Mouse (Mus musculus) forebrain, embryonic 14.5 days (tissue): ENCODE results near the gene Opn4. TPM values are rescaled to one million over a fixed set of nuclear protein-coding genes. Genes with fewer than 3 reads are reported as not detected.
A peak's percentile ranks its signal among the peaks of the same experiment; 100 is the strongest.

ENCODE experiments used
- ATAC-seq: fragments of 200-750 bp; cut with Nextera tagmentation; 2 replicates; pipeline ENCODE4 v1.8.0; 2017; ENCODE audit warnings: mild to moderate bottlenecking, moderate library complexity
- DNase-seq: peaks from one replicate; pipeline ENCODE4 v3.0.0-alpha.2; 2015; ENCODE audit warnings: low spot score
- H3K27ac ChIP-seq: fragments of 300-500 bp; sonication (generic); 2 replicates; pipeline ENCODE4 v1.5.1; 2014; ENCODE audit warnings: low read depth, mild to moderate bottlenecking, control low read depth, low read length, moderate library complexity
- H3K27me3 ChIP-seq: fragments of 300-500 bp; sonication (generic); replicated peaks from 2 replicates; pipeline ENCODE4 v1.6.1; 2014; ENCODE audit warnings: low read length, control low read depth, mixed read lengths; ENCODE audit not compliant: control insufficient read depth, insufficient read depth
- H3K36me3 ChIP-seq: fragments of 300-500 bp; sonication (generic); 2 replicates; pipeline ENCODE4 v1.6.1; 2014; ENCODE audit warnings: low read length, control low read depth; ENCODE audit not compliant: control insufficient read depth, insufficient read depth
- H3K4me1 ChIP-seq: fragments of 300-500 bp; sonication (generic); 2 replicates; pipeline ENCODE4 v1.6.1; 2014; ENCODE audit warnings: antibody characterized with exemption, low read length, control low read depth; ENCODE audit not compliant: control insufficient read depth, insufficient read depth
- H3K4me2 ChIP-seq: fragments of 300-500 bp; sonication (generic); 2 replicates; pipeline ENCODE4 v1.6.1; 2014; ENCODE audit warnings: mild to moderate bottlenecking, control low read depth, low read length
- H3K4me3 ChIP-seq: fragments of 300-500 bp; sonication (generic); 2 replicates; pipeline ENCODE4 v1.5.1; 2014; ENCODE audit warnings: low read depth, low read length, control low read depth
- H3K9ac ChIP-seq: fragments of 300-500 bp; sonication (generic); 2 replicates; pipeline ENCODE4 v1.6.1; 2014; ENCODE audit warnings: mild to moderate bottlenecking, low read length, control low read depth, moderate library complexity
- H3K9me3 ChIP-seq: fragments of 300-500 bp; sonication (generic); replicated peaks from 2 replicates; pipeline ENCODE4 v1.6.1; 2016; ENCODE audit warnings: low read length, control low read depth, mixed read lengths; ENCODE audit not compliant: control insufficient read depth
- WGBS: fragments of 180-500 bp; shearing (Covaris S2); extraction: QIAGEN DNeasy Blood & Tissue Kit; methylation state at CpG from one replicate; pipeline ENCODE4 v1.1.7; 2014; 5-methylcytosine and 5-hydroxymethylcytosine counted together
- polyA plus RNA-seq: library from polyadenylated mRNA; unstranded; fragments of >200 nt; fragmentation: Nextera tagmentation; extraction: Ambion mirVana; gene quantifications from 2 replicates; pipeline ENCODE4 v1.2.1, GENCODE M21; 2014

The Opn4 gene
- polyA plus RNA-seq, 1 experiment from 2014 or later = not detected

- H3K27ac ChIP-seq = no peak overlapping the region
- no peaks in the 10 kb centered on the region for H3K36me3 ChIP-seq
- H3K4me2 ChIP-seq = peak overlapping the region; percentile 46
- DNase-seq (peak; percentile 87), ATAC-seq (peak; percentile 79)
- no peaks in the 10 kb centered on the region for H3K4me1 ChIP-seq
- no peaks in the 10 kb centered on the region for H3K27me3 ChIP-seq
- H3K9me3 ChIP-seq = no peaks in the 10 kb centered on the region
- no peak overlapping the region for H3K4me3 ChIP-seq
- WGBS = 2% methylated on average over 6 of the region's 6 CpGs
- no peak overlapping the region for H3K9ac ChIP-seq
Observed at GRCm38 (mm10) chr14:34570294-34570693, 29.6 kb downstream of the Opn4 start.

GRCm38 (mm10) chr14:34569534-34570194, 30.3 kb downstream of the Opn4 start:
- H3K36me3 ChIP-seq = no peaks in the 10 kb centered on the region
- no peaks in the 10 kb centered on the region for H3K4me1 ChIP-seq
- peak overlapping the region; percentile 22; the same call in 1 of the 2 replicates for H3K9ac ChIP-seq
- no peaks in the 10 kb centered on the region for H3K27me3 ChIP-seq
- DNase-seq (no peak), ATAC-seq (peak; percentile 10; the same call in 1 of the 2 replicates)
- peak overlapping the region; percentile 15 for H3K4me3 ChIP-seq
- H3K9me3 ChIP-seq = no peaks in the 10 kb centered on the region
- H3K27ac ChIP-seq = no peak overlapping the region
- 43% methylated on average over 27 of the region's 27 CpGs for WGBS
- H3K4me2 ChIP-seq = peak overlapping the region; percentile 46

- ATAC-seq (no peak), DNase-seq (no peak)
- no peaks in the 10 kb centered on the region for H3K27me3 ChIP-seq
- no peak overlapping the region for H3K9ac ChIP-seq
- H3K36me3 ChIP-seq = no peaks in the 10 kb centered on the region
- 90% methylated on average over 4 of the region's 4 CpGs for WGBS
- no peaks in the 10 kb centered on the region for H3K9me3 ChIP-seq
- no peaks in the 10 kb centered on the region for H3K4me1 ChIP-seq
- no peak overlapping the region for H3K27ac ChIP-seq
- H3K4me3 ChIP-seq = no peak overlapping the region
- no peak overlapping the region for H3K4me2 ChIP-seq
Observed at GRCm38 (mm10) chr14:34568626-34569025, 31.3 kb downstream of the Opn4 start.

GRCm38 (mm10) chr14:34567697-34568096, 32.2 kb downstream of the Opn4 start:
- Histone ChIP-seq H3K4me1 (no peaks in the 10 kb centered on the region), H3K4me2 (no peak overlapping the region), H3K4me3 (no peak overlapping the region), H3K9me3 (no peaks in the 10 kb centered on the region), H3K27me3 (no peaks in the 10 kb centered on the region), H3K27ac (no peak overlapping the region), H3K36me3 (no peaks in the 10 kb centered on the region), H3K9ac (no peak overlapping the region)
- 71% methylated on average over 5 of the region's 5 CpGs for WGBS
- DNase-seq (no peak), ATAC-seq (no peak)

GRCm38 (mm10) chr14:34566530-34566929, 33.4 kb downstream of the Opn4 start:
- Histone ChIP-seq H3K4me3 (no peak overlapping the region), H3K36me3 (no peaks in the 10 kb centered on the region), H3K4me1 (no peaks in the 10 kb centered on the region), H3K4me2 (no peak overlapping the region), H3K9me3 (no peaks in the 10 kb centered on the region), H3K27ac (no peak overlapping the region), H3K9ac (no peak overlapping the region), H3K27me3 (no peaks in the 10 kb centered on the region)
- DNase-seq = no peak
- no peak for ATAC-seq
- WGBS = 91% methylated on average over 7 of the region's 7 CpGs

GRCm38 (mm10) chr14:34565711-34566110, 34.2 kb downstream of the Opn4 start:
- DNase-seq = peak; percentile 64
- Histone ChIP-seq H3K4me3 (no peak overlapping the region), H3K9me3 (no peaks in the 10 kb centered on the region), H3K9ac (no peak overlapping the region), H3K27me3 (no peaks in the 10 kb centered on the region), H3K4me1 (no peaks in the 10 kb centered on the region), H3K4me2 (no peak overlapping the region), H3K36me3 (no peaks in the 10 kb centered on the region), H3K27ac (no peak overlapping the region)
- peak; percentile 49; the same call in 1 of the 2 replicates for ATAC-seq
- 67% methylated on average over 17 of the region's 17 CpGs for WGBS

GRCm38 (mm10) chr14:34564646-34565045, 35.3 kb downstream of the Opn4 start:
- Histone ChIP-seq H3K36me3 (no peaks in the 10 kb centered on the region), H3K9me3 (no peaks in the 10 kb centered on the region), H3K27ac (no peak overlapping the region), H3K4me2 (no peak overlapping the region), H3K4me3 (no peak overlapping the region), H3K9ac (no peak overlapping the region), H3K27me3 (no peaks in the 10 kb centered on the region), H3K4me1 (no peaks in the 10 kb centered on the region)
- DNase-seq (no peak), ATAC-seq (no peak)
- WGBS = 70% methylated on average over 5 of the region's 5 CpGs

- ATAC-seq (no peak), DNase-seq (no peak)
- Histone ChIP-seq H3K4me1 (no peaks in the 10 kb centered on the region), H3K9ac (no peak overlapping the region), H3K36me3 (no peaks in the 10 kb centered on the region), H3K4me2 (no peak overlapping the region), H3K27ac (no peak overlapping the region), H3K27me3 (no peaks in the 10 kb centered on the region), H3K4me3 (no peak overlapping the region), H3K9me3 (no peaks in the 10 kb centered on the region)
- WGBS = 25% methylated on average over 2 of the region's 2 CpGs
Observed at GRCm38 (mm10) chr14:34562393-34562792, 37.5 kb downstream of the Opn4 start.

GRCm38 (mm10) chr14:34561647-34562046, 38.3 kb downstream of the Opn4 start:
- no peak for DNase-seq
- Histone ChIP-seq H3K27me3 (no peaks in the 10 kb centered on the region), H3K9ac (no peak overlapping the region), H3K36me3 (no peaks in the 10 kb centered on the region), H3K4me3 (no peak overlapping the region), H3K27ac (no peak overlapping the region), H3K4me1 (no peaks in the 10 kb centered on the region), H3K9me3 (no peaks in the 10 kb centered on the region), H3K4me2 (no peak overlapping the region)
- no peak for ATAC-seq
- WGBS = 84% methylated on average over 8 of the region's 8 CpGs
